16 mouse cellular contexts compared by ENCODE assay signal in the genomic region with DNA sequence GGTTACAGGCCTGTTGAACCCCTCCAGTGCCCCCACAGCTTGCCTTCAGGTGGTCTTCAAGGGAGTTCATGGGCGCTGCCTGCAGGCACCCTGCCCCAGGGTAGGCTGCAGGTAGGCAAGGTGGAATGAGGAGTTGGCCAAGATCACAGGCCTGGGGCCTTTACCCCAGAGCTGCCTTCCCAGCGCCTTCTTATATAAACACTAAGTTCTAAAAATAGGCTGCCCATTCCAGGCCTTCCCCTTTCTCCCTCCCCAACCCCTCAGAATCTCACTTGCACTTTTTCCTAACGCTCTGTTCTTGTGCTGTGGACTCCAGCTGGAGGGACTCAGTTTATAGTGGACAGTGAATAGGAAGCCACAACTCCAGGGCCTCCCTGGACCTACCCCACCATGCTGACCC.
DNase-seq lines count a peak whose midpoint lies in the region; ATAC-seq and TF ChIP-seq lines count a peak whose summit lies in the region.
"Had no signal": no experiment of that assay in that cellular context is flagged by ENCODE, and none has a peak within 500 bp of the region (broad histone marks: within the 10 kb centered on the region; RNA-seq: fewer than 3 reads in every experiment).

No protein-coding gene starts in this region.

- peak overlapping the region; percentile 79 to 87 for H3K27ac ChIP-seq in heart, embryonic 14.5 days (replicated peaks in 1 of 2; ENCODE audit: control insufficient read depth in 1 of 2, insufficient read depth in 1 of 2, low read depth in 2 of 2, low read length in 2 of 2)
- H3K27ac ChIP-seq in limb, embryonic 15.5 days: peak overlapping the region; percentile 27; the same call in 1 of the 2 replicates
- peak overlapping the region; percentile 64 for H3K27ac ChIP-seq in small intestine, adult 2 months (ENCODE audit: insufficient read depth, low read depth, low read length)
- H3K27ac ChIP-seq: embryonic facial prominence, embryonic 12.5 days; forebrain, embryonic 15.5 days; midbrain, embryonic 12.5 days; neural tube, embryonic 13.5 days had no signal

- DNase-seq in heart, adult 18-20 months: peak; percentile 49 to 57
- DNase-seq in heart, postnatal 25 days (ENCODE audit: low spot score): no peak
- DNase-seq in left cerebral cortex, adult 9 months (ENCODE audit: low spot score in 2 of 2): no peak
- no peak for DNase-seq in ovary, postnatal 10 days (ENCODE audit: low spot score)
- DNase-seq in natural killer cell, adult 2 months (ENCODE audit: low spot score in 2 of 2): no peak
- DNase-seq: adrenal gland, postnatal 14 days; B cell, adult 2 months; cerebellum, adult 8-10 months had no signal

- TF ChIP-seq CTCF in small intestine, adult 2 months (IDR thresholded peaks at IDR 0.05; ENCODE audit: extremely low read depth, insufficient read length, insufficient replicate concordance, low read depth, low read length): no peak

- H3K27me3 ChIP-seq in heart, embryonic 14.5 days (ENCODE audit: control insufficient read depth, insufficient read depth, low read length): no peaks in the 10 kb centered on the region
- no peaks in the 10 kb centered on the region for H3K27me3 ChIP-seq in limb, embryonic 15.5 days
- no peaks in the 10 kb centered on the region for H3K27me3 ChIP-seq in small intestine, adult 2 months (ENCODE audit: control insufficient read depth, insufficient read depth, low read length)
- H3K27me3 ChIP-seq: embryonic facial prominence, embryonic 12.5 days; forebrain, embryonic 15.5 days; midbrain, embryonic 12.5 days; neural tube, embryonic 13.5 days had no signal

- H3K9ac ChIP-seq in heart, embryonic 14.5 days (ENCODE audit: low read length): peak overlapping the region; percentile 47; the same call in 1 of the 2 replicates
- no peak overlapping the region for H3K9ac ChIP-seq in limb, embryonic 15.5 days
- H3K9ac ChIP-seq: embryonic facial prominence, embryonic 12.5 days; forebrain, embryonic 15.5 days; midbrain, embryonic 12.5 days; neural tube, embryonic 13.5 days had no signal

- no peak for ATAC-seq in heart, embryonic 14.5 days (ENCODE audit: insufficient number of reproducible peaks, insufficient read depth, low FRiP score, low read depth)
- ATAC-seq in limb, embryonic 15.5 days (ENCODE audit: insufficient number of reproducible peaks, low FRiP score, low TSS enrichment, low read depth): no peak
- ATAC-seq: forebrain, embryonic 15.5 days had no signal

- TF ChIP-seq POLR2A in small intestine, adult 2 months (IDR thresholded peaks at IDR 0.05; ENCODE audit: low read depth, low read length): no peak

- peaks cover 31 to 45% of the 10 kb centered on the region in 2 experiments for H3K4me1 ChIP-seq in heart, embryonic 14.5 days (ENCODE audit: control insufficient read depth in 2 of 2, insufficient read depth in 2 of 2, low read length in 2 of 2)
- H3K4me1 ChIP-seq in limb, embryonic 15.5 days: peaks cover 29% of the 10 kb centered on the region
- peaks cover 9% of the 10 kb centered on the region; the same call in 1 of the 2 replicates for H3K4me1 ChIP-seq in small intestine, adult 2 months (ENCODE audit: control insufficient read depth, insufficient read depth, insufficient read length, low read length)
- H3K4me1 ChIP-seq: embryonic facial prominence, embryonic 12.5 days; forebrain, embryonic 15.5 days had no signal

- no peak overlapping the region for H3K4me3 ChIP-seq in heart, embryonic 14.5 days (ENCODE audit: control insufficient read depth in 1 of 2, insufficient read depth in 1 of 2, low read depth in 1 of 2, low read length in 2 of 2)
- no peak overlapping the region for H3K4me3 ChIP-seq in limb, embryonic 15.5 days
- H3K4me3 ChIP-seq in small intestine, adult 2 months (ENCODE audit: low read depth, low read length): no peak overlapping the region
- H3K4me3 ChIP-seq: embryonic facial prominence, embryonic 12.5 days; forebrain, embryonic 15.5 days; midbrain, embryonic 12.5 days; neural tube, embryonic 13.5 days had no signal

- H3K36me3 ChIP-seq in heart, embryonic 14.5 days (ENCODE audit: control insufficient read depth, insufficient read depth, low read length): no peaks in the 10 kb centered on the region
- H3K36me3 ChIP-seq in limb, embryonic 15.5 days: no peaks in the 10 kb centered on the region
- H3K36me3 ChIP-seq in small intestine, adult 2 months (ENCODE audit: control insufficient read depth, insufficient read depth, low read length): no peaks in the 10 kb centered on the region; the same call in 1 of the 2 replicates
- H3K36me3 ChIP-seq: embryonic facial prominence, embryonic 12.5 days; forebrain, embryonic 15.5 days; midbrain, embryonic 12.5 days; neural tube, embryonic 13.5 days had no signal

- 30% methylated on average over 3 of the region's 3 CpGs for WGBS in heart, embryonic 14.5 days
- 45% methylated on average over 3 of the region's 3 CpGs for WGBS in limb, embryonic 15.5 days
- WGBS in small intestine, adult 2 months: 84% methylated on average over 3 of the region's 3 CpGs

- peak overlapping the region; percentile 22; the same call in 1 of the 2 replicates for H3K4me2 ChIP-seq in heart, embryonic 14.5 days (ENCODE audit: low read length)
- no peak overlapping the region for H3K4me2 ChIP-seq in limb, embryonic 15.5 days
- H3K4me2 ChIP-seq: embryonic facial prominence, embryonic 12.5 days; forebrain, embryonic 15.5 days; liver, embryonic 11.5 days; midbrain, embryonic 12.5 days; neural tube, embryonic 13.5 days had no signal

- intact Hi-C loops in heart, postnatal 25 days (cut with DNase I): loop anchor here (5.0 kb wide), 2 partner anchors 63 to 113 kb away; no protein-coding TSS in a partner anchor

- no peaks in the 10 kb centered on the region for H3K9me3 ChIP-seq in heart, embryonic 14.5 days (ENCODE audit: control insufficient read depth, low read length)
- no peaks in the 10 kb centered on the region for H3K9me3 ChIP-seq in limb, embryonic 15.5 days
- H3K9me3 ChIP-seq: embryonic facial prominence, embryonic 12.5 days; forebrain, embryonic 15.5 days; midbrain, embryonic 12.5 days; neural tube, embryonic 13.5 days had no signal

Comparison
In these comparisons a context has a peak if more than half of its experiments do, and no peak if none do; other contexts are left out.
1. DNase-seq: peak in heart, adult 18-20 months (2 of 2); none in heart, postnatal 25 days (single experiment), left cerebral cortex, adult 9 months (0 of 2), ovary, postnatal 10 days (single experiment) and natural killer cell, adult 2 months (0 of 2).
2. H3K27ac ChIP-seq: peak in every context shown above with its lines; median percentile 83 in heart, embryonic 14.5 days; 64 in small intestine, adult 2 months; 27 in limb, embryonic 15.5 days.